Mouse (Mus musculus): Measurements from ENCODE around the gene Pde2a.

- TF ChIP-seq POLR2A (IDR thresholded peaks at IDR 0.05; ENCODE audit: borderline replicate concordance, control insufficient read depth, low read depth, low read length) = no peak
- no peak for TF ChIP-seq CTCF (IDR thresholded peaks at IDR 0.05; ENCODE audit: control insufficient read depth, insufficient read depth, low read length)
These were observed 26.0 kb upstream of the Pde2a start for GRCm38 (mm10) chr7:101395471-101395870.
